Mouse (Mus musculus) limb, embryonic 14.5 days (tissue): ENCODE measurements around the gene Haus6. TPM values are rescaled to one million over a fixed set of nuclear protein-coding genes. Genes with fewer than 3 reads are reported as not detected.

ENCODE experiments used
- ATAC-seq: fragments of 200-750 bp; cut with Nextera tagmentation; 2 replicates; pipeline ENCODE4 v1.8.0; 2017; ENCODE audit warnings: low read depth, moderate number of reproducible peaks, moderate TSS enrichment; ENCODE audit not compliant: low FRiP score
- DNase-seq: peaks from one replicate; pipeline ENCODE4 v3.0.0-alpha.2; 2015; ENCODE audit warnings: low spot score
- H3K27ac ChIP-seq: fragments of 300-500 bp; sonication (generic); replicated peaks from 2 replicates; pipeline ENCODE4 v1.5.1; 2014; ENCODE audit warnings: low read depth, mild to moderate bottlenecking, low read length, moderate library complexity, mixed read lengths
- H3K27me3 ChIP-seq: fragments of 300-500 bp; sonication (generic); 2 replicates; pipeline ENCODE4 v1.6.1; 2014; ENCODE audit warnings: low read length, mixed read lengths; ENCODE audit not compliant: control insufficient read depth, insufficient read depth
- H3K36me3 ChIP-seq: fragments of 300-500 bp; sonication (generic); 2 replicates; pipeline ENCODE4 v1.6.1; 2014; ENCODE audit warnings: mild to moderate bottlenecking, low read length, moderate library complexity, mixed read lengths; ENCODE audit not compliant: control insufficient read depth, insufficient read depth
- H3K4me1 ChIP-seq: fragments of 300-500 bp; sonication (generic); 2 replicates; pipeline ENCODE4 v1.6.1; 2014; ENCODE audit warnings: antibody characterized with exemption, low read length, mixed read lengths; ENCODE audit not compliant: control insufficient read depth, insufficient read depth
- H3K4me2 ChIP-seq: fragments of 300-500 bp; sonication (generic); replicated peaks from 2 replicates; pipeline ENCODE4 v1.6.1; 2014; ENCODE audit warnings: low read depth, mild to moderate bottlenecking, low read length, moderate library complexity; ENCODE audit not compliant: severe bottlenecking
- H3K4me3 ChIP-seq: fragments of 300-500 bp; sonication (generic); replicated peaks from 2 replicates; pipeline ENCODE4 v1.5.1; 2014; ENCODE audit warnings: low read length
- H3K9ac ChIP-seq: fragments of 300-500 bp; sonication (generic); 2 replicates; pipeline ENCODE4 v1.6.1; 2014; ENCODE audit warnings: mild to moderate bottlenecking, low read depth, low read length, moderate library complexity; ENCODE audit not compliant: severe bottlenecking
- H3K9me3 ChIP-seq: fragments of 300-500 bp; sonication (generic); 2 replicates; pipeline ENCODE4 v1.6.1; 2016; ENCODE audit warnings: low read length; ENCODE audit not compliant: control insufficient read depth
- POLR2A ChIP-seq: fragments of 200-500 bp; IDR thresholded peaks from 2 replicates; pipeline ENCODE4 v1.8.0; 2012; ENCODE audit warnings: inconsistent platforms, mild to moderate bottlenecking, moderate library complexity, borderline replicate concordance; ENCODE audit not compliant: insufficient read depth, insufficient read length; ENCODE audit errors: extremely low read depth
- WGBS: fragments of 180-500 bp; shearing (Covaris S2); extraction: QIAGEN DNeasy Blood & Tissue Kit; methylation state at CpG from one replicate; pipeline ENCODE4 v1.1.7; 2014; 5-methylcytosine and 5-hydroxymethylcytosine counted together
- polyA plus RNA-seq, 2 experiments: library from polyadenylated mRNA; depleted of rRNA in 1 of 2; stranded (reverse) in 1 of 2; unstranded in 1 of 2; fragments of >200 nt; fragmentation: Nextera tagmentation in 1 of 2; extraction: Ambion mirVana in 1 of 2; gene quantifications; 2 replicates each; pipeline versions ENCODE4 v1.2.1 to v1.2.3; 2012 to 2014

Haus6 gene
- polyA plus RNA-seq, 2 experiments, result 10.2 to 14.2 TPM

DNA sequence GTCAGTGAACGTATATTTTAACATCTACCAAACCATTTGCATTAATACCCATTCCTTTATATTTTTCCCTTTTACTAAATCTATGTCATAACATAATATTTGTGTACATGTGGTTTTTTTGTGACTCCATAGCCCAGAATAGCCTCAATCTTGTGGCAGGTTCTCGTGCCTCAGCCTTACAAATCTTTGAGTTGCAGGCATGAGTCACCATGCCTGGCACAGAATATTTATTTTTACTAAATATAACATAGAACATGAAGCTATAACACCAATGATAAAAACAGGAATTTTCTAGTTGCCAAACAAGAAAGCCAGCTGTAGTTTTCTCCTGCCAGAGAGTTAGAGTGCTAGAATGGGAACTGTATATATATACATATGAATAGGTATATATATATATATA is 8.7 kb upstream of the Haus6 start:
- TF ChIP-seq POLR2A, result no peak

DNA sequence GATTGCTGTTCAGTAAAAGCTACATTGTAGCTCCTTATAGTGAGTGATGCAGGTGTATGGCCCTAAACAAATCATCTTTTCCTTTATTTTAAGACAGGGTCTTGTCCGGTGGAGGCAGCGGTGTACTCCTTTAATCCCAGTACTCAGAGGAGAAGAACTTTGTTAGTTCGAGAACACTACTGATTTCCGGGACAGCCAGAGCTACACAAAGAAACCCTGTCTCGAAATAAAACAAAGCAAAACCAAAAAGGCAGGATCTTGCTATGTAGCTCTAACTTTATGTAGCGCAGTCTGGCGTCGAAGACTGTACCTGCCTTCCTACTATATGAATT is 400 bp upstream of the Haus6 start:
- no peaks in the 10 kb centered on the region for H3K9me3 ChIP-seq
- H3K4me3 ChIP-seq, result peak overlapping the region; percentile 90
- DNase-seq (no peak), ATAC-seq (no peak; the same call in 1 of the 2 replicates)
- H3K27ac ChIP-seq, result peak overlapping the region; percentile 72
- H3K4me1 ChIP-seq, result peaks cover 6% of the 10 kb centered on the region; the same call in 1 of the 2 replicates
- 39% methylated on average over 8 of the region's 8 CpGs for WGBS
- peak overlapping the region; percentile 49 for H3K4me2 ChIP-seq
- TF ChIP-seq POLR2A, result no peak
- peak overlapping the region; percentile 54 for H3K9ac ChIP-seq
- peaks cover 7% of the 10 kb centered on the region; the same call in 1 of the 2 replicates for H3K36me3 ChIP-seq
- no peaks in the 10 kb centered on the region for H3K27me3 ChIP-seq

More for the DNA sequence above, 8.7 kb upstream of the Haus6 start:
- no peak for ATAC-seq
- H3K27me3 ChIP-seq, result no peaks in the 10 kb centered on the region
- no peaks in the 10 kb centered on the region for H3K9me3 ChIP-seq
- H3K27ac ChIP-seq, result no peak overlapping the region
- H3K4me1 ChIP-seq, result no peaks in the 10 kb centered on the region
- 76% methylated on average over 2 of the region's 2 CpGs for WGBS
- no peak overlapping the region for H3K9ac ChIP-seq
- DNase-seq, result no peak
- no peak overlapping the region for H3K4me2 ChIP-seq
- no peak overlapping the region for H3K4me3 ChIP-seq
- no peaks in the 10 kb centered on the region for H3K36me3 ChIP-seq

DNA sequence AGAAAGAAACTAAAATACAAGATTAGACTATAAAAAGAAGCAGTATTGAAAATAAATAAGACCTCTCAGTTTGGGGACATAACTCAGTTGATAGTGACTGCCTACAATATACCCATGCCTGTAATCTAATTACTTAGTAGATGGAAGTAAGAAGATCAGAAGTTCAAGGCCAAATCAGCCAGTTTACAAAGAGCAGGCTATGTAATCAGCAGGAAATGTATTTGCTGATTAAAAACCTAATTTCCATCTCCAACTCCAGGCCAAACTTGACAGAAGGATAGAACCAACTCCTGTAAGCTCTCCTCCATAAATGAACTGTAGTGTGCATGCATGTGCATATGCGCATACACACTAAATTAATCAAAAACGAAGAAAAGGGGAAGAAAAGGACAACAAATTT is 20.6 kb downstream of the Haus6 start:
- no peaks in the 10 kb centered on the region for H3K9me3 ChIP-seq
- no peak overlapping the region for H3K4me2 ChIP-seq
- H3K27ac ChIP-seq, result no peak overlapping the region
- DNase-seq, result no peak
- H3K4me3 ChIP-seq, result no peak overlapping the region
- 93% methylated on average over 2 of the region's 2 CpGs for WGBS
- H3K36me3 ChIP-seq, result peaks cover 63% of the 10 kb centered on the region
- ATAC-seq, result no peak
- H3K4me1 ChIP-seq, result no peaks in the 10 kb centered on the region
- H3K27me3 ChIP-seq, result no peaks in the 10 kb centered on the region
- no peak for TF ChIP-seq POLR2A
- H3K9ac ChIP-seq, result no peak overlapping the region

- no peak overlapping the region for H3K4me2 ChIP-seq
- no peaks in the 10 kb centered on the region for H3K9me3 ChIP-seq
- no peaks in the 10 kb centered on the region for H3K4me1 ChIP-seq
- H3K27me3 ChIP-seq, result no peaks in the 10 kb centered on the region
- no peak for TF ChIP-seq POLR2A
- H3K9ac ChIP-seq, result no peak overlapping the region
- peaks cover 77% of the 10 kb centered on the region for H3K36me3 ChIP-seq
- 88% methylated on average over 3 of the region's 3 CpGs for WGBS
- H3K4me3 ChIP-seq, result no peak overlapping the region
- DNase-seq (no peak), ATAC-seq (no peak)
- no peak overlapping the region for H3K27ac ChIP-seq
Measured at GRCm38 (mm10) chr4:86588236-86588635, 23.6 kb downstream of the Haus6 start.

DNA sequence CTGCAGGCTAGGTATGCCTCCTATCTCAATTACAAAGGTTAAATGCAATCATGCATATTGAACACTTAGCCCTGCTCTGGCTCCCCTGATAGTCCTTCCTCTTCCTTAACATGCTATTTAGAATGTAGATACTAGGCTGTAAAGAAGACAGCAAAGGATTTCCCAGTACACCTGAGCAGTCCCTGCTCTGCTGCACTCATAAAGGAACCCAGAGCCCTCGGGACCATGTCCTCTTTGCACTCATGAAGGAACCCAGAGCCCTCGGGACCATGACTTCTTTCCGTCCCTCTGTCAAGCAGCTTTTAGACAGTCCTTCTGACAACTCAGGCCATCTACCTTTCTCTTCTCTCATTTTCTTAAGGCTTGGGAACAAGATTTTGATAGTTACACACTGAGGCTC is 31.3 kb downstream of the Haus6 start:
- Histone ChIP-seq H3K4me1 (peaks cover 12% of the 10 kb centered on the region), H3K36me3 (peaks cover 47% of the 10 kb centered on the region), H3K4me3 (no peak overlapping the region), H3K4me2 (no peak overlapping the region), H3K9ac (no peak overlapping the region), H3K27me3 (no peaks in the 10 kb centered on the region), H3K27ac (no peak overlapping the region), H3K9me3 (no peaks in the 10 kb centered on the region)
- ATAC-seq (no peak), DNase-seq (no peak)
- no peak for TF ChIP-seq POLR2A
- 87% methylated on average over 3 of the region's 3 CpGs for WGBS

GRCm38 (mm10) chr4:86580056-86580455 is 31.8 kb downstream of the Haus6 start:
- Histone ChIP-seq H3K4me2 (no peak overlapping the region), H3K9ac (no peak overlapping the region), H3K4me3 (no peak overlapping the region), H3K27me3 (no peaks in the 10 kb centered on the region), H3K9me3 (no peaks in the 10 kb centered on the region), H3K36me3 (peaks cover 42% of the 10 kb centered on the region), H3K27ac (no peak overlapping the region), H3K4me1 (peaks cover 12% of the 10 kb centered on the region)
- no peak for DNase-seq
- WGBS, result 54% methylated on average over 4 of the region's 4 CpGs
- ATAC-seq, result no peak
- TF ChIP-seq POLR2A, result no peak
